Mouse (Mus musculus): Measurements from ENCODE around the gene Ppp4r1. TPM values are rescaled to one million over a fixed set of nuclear protein-coding genes. Genes with fewer than 3 reads are reported as not detected.

Ppp4r1 gene
- polyA plus RNA-seq, 1 experiment = 28.6 TPM

DNA sequence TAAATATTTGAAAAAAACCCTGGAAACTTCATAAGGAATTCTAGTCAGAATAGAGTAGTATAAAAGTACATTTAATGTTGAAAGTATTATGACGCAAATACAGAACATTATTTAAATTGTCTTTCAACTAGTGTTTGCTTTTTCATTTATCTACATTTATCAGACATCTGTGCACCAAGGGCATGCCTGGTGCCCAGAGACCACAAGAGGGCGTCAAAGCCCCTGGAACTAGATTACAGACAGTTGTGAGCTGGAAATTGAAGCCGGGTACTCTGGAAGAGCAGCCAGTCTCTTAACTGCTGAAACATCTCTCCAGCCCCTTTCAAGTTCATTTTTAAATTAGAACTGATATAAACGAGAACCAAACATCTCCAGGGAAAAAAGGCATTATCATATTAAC, 80.2 kb downstream of the Ppp4r1 start:
- Histone ChIP-seq H3K27ac (ENCODE audit: control insufficient read depth, insufficient read depth, low read depth, low read length, poor library complexity) (no peak overlapping the region), H3K4me1 (ENCODE audit: control insufficient read depth, insufficient read depth, low read length) (no peaks in the 10 kb centered on the region), H3K4me3 (replicated peaks; ENCODE audit: control insufficient read depth, low read depth, low read length) (no peak overlapping the region)
- WGBS = 62% methylated on average over 4 of the region's 4 CpGs
- TF ChIP-seq POLR2A (IDR thresholded peaks at IDR 0.05; ENCODE audit: borderline replicate concordance, control insufficient read depth, low read depth, low read length) = no peak
- peak; percentile 56 for TF ChIP-seq CTCF (IDR thresholded peaks at IDR 0.05; ENCODE audit: control insufficient read depth, insufficient read depth, low read length)

- no peak for TF ChIP-seq CTCF (IDR thresholded peaks at IDR 0.05; ENCODE audit: control insufficient read depth, insufficient read depth, low read length)
- no peak for TF ChIP-seq POLR2A (IDR thresholded peaks at IDR 0.05; ENCODE audit: borderline replicate concordance, control insufficient read depth, low read depth, low read length)
- no peaks in the 10 kb centered on the region for H3K4me1 ChIP-seq (ENCODE audit: control insufficient read depth, insufficient read depth, low read length)
- 92% methylated on average over 12 of the region's 12 CpGs for WGBS
- no peak overlapping the region for H3K4me3 ChIP-seq (replicated peaks; ENCODE audit: control insufficient read depth, low read depth, low read length)
- no peak overlapping the region for H3K27ac ChIP-seq (ENCODE audit: control insufficient read depth, insufficient read depth, low read depth, low read length, poor library complexity)
Observed at GRCm38 (mm10) chr17:65863830-65864229, 81.5 kb downstream of the Ppp4r1 start.

- Histone ChIP-seq H3K27ac (ENCODE audit: control insufficient read depth, insufficient read depth, low read depth, low read length, poor library complexity) (no peak overlapping the region), H3K4me3 (replicated peaks; ENCODE audit: control insufficient read depth, low read depth, low read length) (no peak overlapping the region), H3K4me1 (ENCODE audit: control insufficient read depth, insufficient read depth, low read length) (0 out of 2 replicates have a peak, but pooled peaks cover under 1% of the 10 kb centered on the region)
- TF ChIP-seq CTCF (IDR thresholded peaks at IDR 0.05; ENCODE audit: control insufficient read depth, insufficient read depth, low read length) = peak; percentile 22; the same call in 1 of the 2 replicates
- TF ChIP-seq POLR2A (IDR thresholded peaks at IDR 0.05; ENCODE audit: borderline replicate concordance, control insufficient read depth, low read depth, low read length) = no peak
- WGBS = 49% methylated on average over 4 of the region's 4 CpGs
Observed at GRCm38 (mm10) chr17:65864742-65865141, 82.4 kb downstream of the Ppp4r1 start.

GRCm38 (mm10) chr17:65865265-65865664, 82.9 kb downstream of the Ppp4r1 start:
- 0 out of 2 replicates have a peak, but pooled peaks cover 2% of the 10 kb centered on the region for H3K4me1 ChIP-seq (ENCODE audit: control insufficient read depth, insufficient read depth, low read length)
- H3K27ac ChIP-seq (ENCODE audit: control insufficient read depth, insufficient read depth, low read depth, low read length, poor library complexity) = no peak overlapping the region
- TF ChIP-seq CTCF (IDR thresholded peaks at IDR 0.05; ENCODE audit: control insufficient read depth, insufficient read depth, low read length) (no peak), POLR2A (IDR thresholded peaks at IDR 0.05; ENCODE audit: borderline replicate concordance, control insufficient read depth, low read depth, low read length) (no peak)
- H3K4me3 ChIP-seq (replicated peaks; ENCODE audit: control insufficient read depth, low read depth, low read length) = no peak overlapping the region

DNA sequence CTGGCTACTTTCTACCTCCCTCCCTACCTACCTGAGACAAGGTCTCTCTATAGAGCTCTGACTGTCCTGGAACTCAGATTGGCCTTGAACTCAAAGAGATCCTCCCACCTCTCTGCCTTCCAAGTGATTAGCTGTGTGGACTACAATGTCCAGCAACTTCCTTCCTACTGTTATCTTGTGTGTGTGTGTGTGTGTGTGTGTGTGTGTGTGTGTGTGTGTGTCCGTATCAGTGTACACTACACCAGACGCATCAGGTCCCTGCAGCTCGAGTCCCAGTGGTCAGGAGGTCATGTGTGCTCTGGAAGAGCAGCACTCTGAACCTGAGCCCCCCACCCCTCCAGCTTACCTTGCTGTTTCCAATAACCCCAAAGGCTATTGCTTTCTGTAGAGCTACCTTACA, 83.8 kb downstream of the Ppp4r1 start:
- no peak overlapping the region for H3K4me3 ChIP-seq (replicated peaks; ENCODE audit: control insufficient read depth, low read depth, low read length)
- 75% methylated on average over 3 of the region's 3 CpGs for WGBS
- H3K4me1 ChIP-seq (ENCODE audit: control insufficient read depth, insufficient read depth, low read length) = 0 out of 2 replicates have a peak, but pooled peaks cover 2% of the 10 kb centered on the region
- H3K27ac ChIP-seq (ENCODE audit: control insufficient read depth, insufficient read depth, low read depth, low read length, poor library complexity) = no peak overlapping the region
- TF ChIP-seq POLR2A (IDR thresholded peaks at IDR 0.05; ENCODE audit: borderline replicate concordance, control insufficient read depth, low read depth, low read length) = no peak
- no peak for TF ChIP-seq CTCF (IDR thresholded peaks at IDR 0.05; ENCODE audit: control insufficient read depth, insufficient read depth, low read length)

DNA sequence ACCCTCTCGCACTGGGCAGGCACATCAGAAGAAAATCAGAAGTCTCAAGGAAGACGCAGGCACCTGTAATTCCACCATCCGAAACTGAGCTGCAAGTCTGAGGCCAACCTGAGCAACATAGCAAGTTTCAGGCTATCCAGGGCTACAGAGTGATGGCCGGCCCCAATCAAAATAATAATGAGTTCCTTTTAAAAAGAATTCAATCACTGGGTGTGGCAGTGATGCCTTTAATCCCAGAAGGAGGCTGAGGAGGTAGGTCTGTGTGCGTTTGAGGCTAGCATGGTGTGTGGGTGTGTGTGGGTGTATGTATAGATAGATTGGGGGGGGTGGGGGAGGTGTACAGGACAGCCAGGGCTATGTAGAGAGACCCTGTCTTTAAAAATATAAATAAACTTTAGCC, 85.6 kb downstream of the Ppp4r1 start:
- H3K4me1 ChIP-seq (ENCODE audit: control insufficient read depth, insufficient read depth, low read length) = peaks cover 3% of the 10 kb centered on the region; the same call in 1 of the 2 replicates
- TF ChIP-seq POLR2A (IDR thresholded peaks at IDR 0.05; ENCODE audit: borderline replicate concordance, control insufficient read depth, low read depth, low read length) = no peak
- no peak for TF ChIP-seq CTCF (IDR thresholded peaks at IDR 0.05; ENCODE audit: control insufficient read depth, insufficient read depth, low read length)
- 88% methylated on average over 5 of the region's 5 CpGs for WGBS
- no peak overlapping the region for H3K27ac ChIP-seq (ENCODE audit: control insufficient read depth, insufficient read depth, low read depth, low read length, poor library complexity)
- H3K4me3 ChIP-seq (replicated peaks; ENCODE audit: control insufficient read depth, low read depth, low read length) = no peak overlapping the region

- H3K27ac ChIP-seq (ENCODE audit: control insufficient read depth, insufficient read depth, low read depth, low read length, poor library complexity) = no peak overlapping the region
- peaks cover 4% of the 10 kb centered on the region; the same call in 1 of the 2 replicates for H3K4me1 ChIP-seq (ENCODE audit: control insufficient read depth, insufficient read depth, low read length)
Observed at GRCm38 (mm10) chr17:65869720-65870119, 87.3 kb downstream of the Ppp4r1 start.

DNA sequence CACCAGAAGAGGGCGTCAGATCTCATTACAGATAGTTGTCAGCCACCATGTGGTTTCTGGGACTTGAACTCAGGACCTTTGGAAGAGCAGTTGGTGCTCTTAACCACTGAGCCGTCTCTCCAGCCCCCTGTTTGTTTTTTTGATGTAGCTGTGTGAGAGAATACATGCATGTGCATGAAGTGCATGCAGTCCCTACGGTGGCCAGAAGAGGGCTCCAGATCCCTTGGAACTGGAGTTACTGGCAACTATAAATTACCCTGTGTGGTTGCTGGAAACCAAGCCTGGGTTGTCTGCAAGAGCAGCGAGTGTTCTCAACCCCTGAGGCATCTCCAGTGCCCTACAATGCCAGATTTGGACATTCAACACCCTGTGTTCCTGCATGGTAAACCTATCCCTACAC, 87.8 kb downstream of the Ppp4r1 start:
- Histone ChIP-seq H3K4me1 (ENCODE audit: control insufficient read depth, insufficient read depth, low read length) (peaks cover 4% of the 10 kb centered on the region; the same call in 1 of the 2 replicates), H3K4me3 (replicated peaks; ENCODE audit: control insufficient read depth, low read depth, low read length) (no peak overlapping the region), H3K27ac (ENCODE audit: control insufficient read depth, insufficient read depth, low read depth, low read length, poor library complexity) (no peak overlapping the region)
- WGBS = 30% methylated on average over 4 of the region's 4 CpGs
- TF ChIP-seq POLR2A (IDR thresholded peaks at IDR 0.05; ENCODE audit: borderline replicate concordance, control insufficient read depth, low read depth, low read length) (no peak), CTCF (IDR thresholded peaks at IDR 0.05; ENCODE audit: control insufficient read depth, insufficient read depth, low read length) (peak; percentile 84)

More at GRCm38 (mm10) chr17:65869720-65870119, 87.3 kb downstream of the Ppp4r1 start:
- WGBS = 67% methylated on average over 10 of the region's 10 CpGs
- TF ChIP-seq POLR2A (IDR thresholded peaks at IDR 0.05; ENCODE audit: borderline replicate concordance, control insufficient read depth, low read depth, low read length) = no peak
- no peak for TF ChIP-seq CTCF (IDR thresholded peaks at IDR 0.05; ENCODE audit: control insufficient read depth, insufficient read depth, low read length)
- H3K4me3 ChIP-seq (replicated peaks; ENCODE audit: control insufficient read depth, low read depth, low read length) = no peak overlapping the region

DNA sequence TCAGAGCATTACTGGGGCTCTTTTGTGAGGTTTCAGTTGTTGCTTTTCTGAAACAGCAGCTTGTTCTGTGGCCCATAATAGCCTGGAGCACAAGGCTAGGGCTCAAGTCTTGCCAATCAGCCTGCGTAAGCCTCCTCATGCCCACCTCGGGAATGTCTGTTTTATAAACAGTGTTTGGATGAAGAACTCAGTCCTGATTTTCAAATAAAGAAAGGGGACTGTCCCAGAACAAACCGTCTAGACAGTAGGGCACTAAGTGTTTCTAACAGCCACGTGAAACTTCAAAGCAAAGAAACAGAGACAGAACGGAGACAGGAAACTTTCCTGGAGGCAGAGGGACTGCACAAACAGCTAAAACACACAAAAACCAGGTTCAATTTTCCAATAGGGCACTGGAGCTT, 89.3 kb downstream of the Ppp4r1 start:
- Histone ChIP-seq H3K27ac (ENCODE audit: control insufficient read depth, insufficient read depth, low read depth, low read length, poor library complexity) (no peak overlapping the region), H3K4me1 (ENCODE audit: control insufficient read depth, insufficient read depth, low read length) (peaks cover 4% of the 10 kb centered on the region; the same call in 1 of the 2 replicates), H3K4me3 (replicated peaks; ENCODE audit: control insufficient read depth, low read depth, low read length) (no peak overlapping the region)
- WGBS = 47% methylated on average over 5 of the region's 5 CpGs
- TF ChIP-seq CTCF (IDR thresholded peaks at IDR 0.05; ENCODE audit: control insufficient read depth, insufficient read depth, low read length) (no peak), POLR2A (IDR thresholded peaks at IDR 0.05; ENCODE audit: borderline replicate concordance, control insufficient read depth, low read depth, low read length) (no peak)

Measured in bone marrow, adult 2 months (tissue).